Mouse (Mus musculus) intestine, embryonic 15.5 days (tissue): ENCODE results near the gene Klc2. TPM values are rescaled to one million over a fixed set of nuclear protein-coding genes. Genes with fewer than 3 reads are reported as not detected.

ENCODE experiments used
- ATAC-seq: fragments of 200-750 bp; cut with Nextera tagmentation; 2 replicates; pipeline ENCODE4 v1.8.0; 2017; ENCODE audit warnings: moderate TSS enrichment, moderate library complexity
- H3K27ac ChIP-seq: fragments of 300-500 bp; sonication (generic); 2 replicates; pipeline ENCODE4 v1.5.1; 2015; ENCODE audit warnings: mild to moderate bottlenecking, inconsistent platforms
- H3K27me3 ChIP-seq: fragments of 300-500 bp; sonication (generic); replicated peaks from 2 replicates; pipeline ENCODE4 v1.6.1; 2015; ENCODE audit warnings: inconsistent platforms
- H3K36me3 ChIP-seq: fragments of 300-500 bp; sonication (generic); 2 replicates; pipeline ENCODE4 v1.6.1; 2015; ENCODE audit warnings: inconsistent platforms
- H3K4me1 ChIP-seq: fragments of 300-500 bp; sonication (generic); replicated peaks from 2 replicates; pipeline ENCODE4 v1.6.1; 2015; ENCODE audit warnings: inconsistent platforms
- H3K4me2 ChIP-seq: fragments of 300-500 bp; sonication (generic); replicated peaks from 2 replicates; pipeline ENCODE4 v1.6.1; 2015; ENCODE audit warnings: mild to moderate bottlenecking, inconsistent platforms
- H3K4me3 ChIP-seq: fragments of 300-500 bp; sonication (generic); replicated peaks from 2 replicates; pipeline ENCODE4 v1.5.1; 2015; ENCODE audit warnings: inconsistent platforms
- H3K9ac ChIP-seq: fragments of 300-500 bp; sonication (generic); 2 replicates; pipeline ENCODE4 v1.6.1; 2015; ENCODE audit warnings: inconsistent platforms
- H3K9me3 ChIP-seq: fragments of 300-500 bp; sonication (generic); 2 replicates; pipeline ENCODE4 v1.6.1; 2016; ENCODE audit warnings: inconsistent platforms
- WGBS: fragments of 180-500 bp; shearing (Covaris S2); methylation state at CpG from one replicate; pipeline ENCODE4 v1.1.7; 2015; 5-methylcytosine and 5-hydroxymethylcytosine counted together
- polyA plus RNA-seq: library from polyadenylated mRNA; unstranded; fragments of >200 nt; fragmentation: Nextera tagmentation; extraction: Ambion mirVana; gene quantifications from 2 replicates; pipeline ENCODE4 v1.2.1, GENCODE M21; 2015

The Klc2 gene
- polyA plus RNA-seq, 1 experiment from 2014 or later: 16.6 TPM

DNA sequence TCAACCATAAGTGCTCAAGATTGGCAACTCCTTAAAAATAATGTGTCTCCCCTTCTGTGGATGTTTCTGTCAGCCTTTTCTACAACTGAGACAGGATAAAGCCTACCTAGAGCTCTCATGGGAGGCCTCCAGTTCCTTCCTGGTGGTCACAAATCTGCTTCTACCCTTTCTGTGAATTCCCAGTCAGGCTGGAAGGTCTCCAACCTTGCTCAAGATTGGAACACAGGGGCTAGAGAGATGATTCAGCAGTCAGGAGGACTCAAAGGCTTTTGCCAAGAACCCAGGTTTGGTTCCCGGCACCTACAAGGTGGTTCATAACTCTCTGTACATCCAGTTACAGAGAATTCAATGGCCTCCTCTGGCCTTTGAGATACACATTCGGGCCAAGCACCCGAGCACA, 4.9 kb upstream of the Klc2 start:
- peaks cover 7% of the 10 kb centered on the region for H3K4me1 ChIP-seq
- no peaks in the 10 kb centered on the region for H3K9me3 ChIP-seq
- H3K4me2 ChIP-seq: no peak overlapping the region
- no peak overlapping the region for H3K9ac ChIP-seq
- no peak overlapping the region for H3K4me3 ChIP-seq
- no peaks in the 10 kb centered on the region for H3K36me3 ChIP-seq
- no peaks in the 10 kb centered on the region for H3K27me3 ChIP-seq
- no peak for ATAC-seq
- no peak overlapping the region for H3K27ac ChIP-seq
- WGBS: 82% methylated on average over 3 of the region's 3 CpGs

DNA sequence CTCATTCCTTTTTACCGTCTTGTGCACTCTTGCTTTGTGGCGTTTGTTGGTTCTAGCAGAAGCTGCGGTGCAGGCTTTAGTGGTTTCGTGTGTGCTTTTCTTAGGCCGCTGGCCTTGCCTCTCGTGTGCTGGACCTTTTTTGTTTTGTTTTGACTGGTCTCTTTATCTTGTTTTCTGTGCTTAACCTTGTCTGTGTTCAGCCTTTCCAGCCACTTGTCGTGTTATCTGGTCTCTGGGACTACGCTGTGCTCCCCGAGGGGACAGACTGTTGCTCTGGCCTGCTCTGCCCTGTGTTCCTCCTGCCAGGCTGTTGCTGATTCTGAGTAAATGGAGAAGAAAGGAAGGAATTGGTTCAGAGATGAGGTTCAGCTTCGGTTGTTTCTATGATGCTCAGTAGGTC, 4.1 kb upstream of the Klc2 start:
- H3K27ac ChIP-seq: no peak overlapping the region
- H3K4me3 ChIP-seq: no peak overlapping the region
- peaks cover 7% of the 10 kb centered on the region for H3K4me1 ChIP-seq
- 75% methylated on average over 10 of the region's 10 CpGs for WGBS
- H3K27me3 ChIP-seq: no peaks in the 10 kb centered on the region
- no peaks in the 10 kb centered on the region for H3K36me3 ChIP-seq
- no peak overlapping the region for H3K4me2 ChIP-seq
- no peak for ATAC-seq
- no peak overlapping the region for H3K9ac ChIP-seq
- no peaks in the 10 kb centered on the region for H3K9me3 ChIP-seq

- ATAC-seq: peak; percentile 95
- H3K9ac ChIP-seq: peak overlapping the region; percentile 75
- H3K4me3 ChIP-seq: peak overlapping the region; percentile 88
- H3K27ac ChIP-seq: peak overlapping the region; percentile 88
- no peaks in the 10 kb centered on the region for H3K27me3 ChIP-seq
- H3K4me1 ChIP-seq: peaks cover 14% of the 10 kb centered on the region
- peak overlapping the region; percentile 72 for H3K4me2 ChIP-seq
- WGBS: under 1% methylated on average over 79 of the region's 83 CpGs
- no peaks in the 10 kb centered on the region for H3K9me3 ChIP-seq
- H3K36me3 ChIP-seq: no peaks in the 10 kb centered on the region
These were observed 621 bp downstream of the Klc2 start for GRCm38 (mm10) chr19:5117494-5118383.

GRCm38 (mm10) chr19:5113783-5114182, 4.6 kb downstream of the Klc2 start:
- no peak overlapping the region for H3K9ac ChIP-seq
- peaks cover 20% of the 10 kb centered on the region for H3K36me3 ChIP-seq
- no peak for ATAC-seq
- H3K9me3 ChIP-seq: no peaks in the 10 kb centered on the region
- WGBS: 93% methylated on average over 7 of the region's 7 CpGs
- peaks cover 17% of the 10 kb centered on the region for H3K4me1 ChIP-seq
- no peak overlapping the region for H3K4me2 ChIP-seq
- no peak overlapping the region for H3K27ac ChIP-seq
- H3K4me3 ChIP-seq: no peak overlapping the region
- no peaks in the 10 kb centered on the region for H3K27me3 ChIP-seq

DNA sequence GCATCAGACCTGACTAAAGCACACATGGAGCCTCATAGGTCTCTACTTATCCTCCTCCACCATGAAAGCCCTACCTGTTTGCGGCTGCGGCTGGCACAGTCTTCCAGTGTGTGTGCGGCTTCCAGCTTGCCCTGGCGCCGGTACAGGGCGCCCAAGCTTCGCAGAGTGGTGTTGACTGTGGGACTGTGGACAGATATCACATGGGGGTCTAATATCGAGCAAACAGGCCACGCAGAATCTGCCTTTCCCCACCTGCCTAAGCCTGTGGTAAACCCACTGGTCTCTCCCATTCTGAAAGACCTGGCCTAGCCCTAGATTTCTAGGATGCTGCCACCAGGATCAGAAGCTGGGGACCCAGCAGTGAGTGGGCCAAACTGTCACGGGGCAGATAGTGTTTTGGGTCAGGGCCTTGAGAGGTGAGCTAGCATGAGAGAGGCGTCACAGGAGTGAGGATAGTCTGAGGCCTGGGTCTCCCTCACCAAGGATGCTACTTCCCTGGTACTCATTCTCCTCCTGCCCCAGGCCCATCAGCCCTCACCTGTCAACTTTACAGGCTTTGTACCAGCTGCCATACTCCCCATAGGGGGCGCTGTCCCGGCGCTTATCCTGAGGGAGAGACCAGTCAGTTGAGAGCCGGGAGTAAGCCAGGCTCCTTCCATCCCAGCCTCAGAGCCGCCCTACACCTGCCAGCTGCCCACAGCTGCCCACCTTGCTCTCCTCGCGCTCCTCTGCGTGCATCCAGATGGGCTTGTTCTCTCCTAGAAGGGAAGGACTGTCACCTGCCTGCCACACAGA, 8.5 kb downstream of the Klc2 start:
- Histone ChIP-seq H3K9ac (no peak overlapping the region), H3K27ac (no peak overlapping the region)
- ATAC-seq: no peak

DNA sequence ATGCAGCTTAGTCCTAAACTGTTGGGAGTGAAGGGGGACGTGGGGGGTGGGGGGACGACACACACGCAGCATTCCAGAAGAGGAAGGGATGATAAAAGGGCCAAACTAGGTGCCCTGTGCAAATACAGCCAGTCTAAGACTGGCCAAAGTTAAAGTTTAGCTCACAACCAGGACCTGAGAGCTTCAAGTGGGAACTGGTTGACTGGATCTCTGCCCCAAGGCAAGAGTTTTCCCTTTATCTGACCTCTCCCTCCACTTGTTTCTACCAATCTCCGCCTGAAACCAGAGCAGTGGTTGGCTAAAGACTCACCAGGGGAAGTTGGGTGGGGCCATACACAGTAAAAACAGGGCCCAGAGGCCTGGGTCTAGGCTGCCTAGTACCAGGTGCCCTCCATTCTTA, 9.7 kb downstream of the Klc2 start:
- H3K27me3 ChIP-seq: no peaks in the 10 kb centered on the region
- peaks cover 19% of the 10 kb centered on the region for H3K4me1 ChIP-seq
- H3K4me2 ChIP-seq: peak overlapping the region; percentile 5; the same call in 1 of the 2 replicates
- no peaks in the 10 kb centered on the region for H3K9me3 ChIP-seq
- 38% methylated on average over 4 of the region's 4 CpGs for WGBS
- no peak for ATAC-seq
- H3K27ac ChIP-seq: peak overlapping the region; percentile 29
- H3K9ac ChIP-seq: peak overlapping the region; percentile 4; the same call in 1 of the 2 replicates
- peaks cover 33% of the 10 kb centered on the region for H3K36me3 ChIP-seq
- no peak overlapping the region for H3K4me3 ChIP-seq

More for the DNA sequence above, 8.5 kb downstream of the Klc2 start:
- Histone ChIP-seq H3K36me3 (peaks cover 22% of the 10 kb centered on the region), H3K4me2 (no peak overlapping the region), H3K27me3 (no peaks in the 10 kb centered on the region), H3K9me3 (no peaks in the 10 kb centered on the region), H3K4me3 (no peak overlapping the region), H3K4me1 (peaks cover 19% of the 10 kb centered on the region)
- 73% methylated on average over 19 of the region's 19 CpGs for WGBS

DNA sequence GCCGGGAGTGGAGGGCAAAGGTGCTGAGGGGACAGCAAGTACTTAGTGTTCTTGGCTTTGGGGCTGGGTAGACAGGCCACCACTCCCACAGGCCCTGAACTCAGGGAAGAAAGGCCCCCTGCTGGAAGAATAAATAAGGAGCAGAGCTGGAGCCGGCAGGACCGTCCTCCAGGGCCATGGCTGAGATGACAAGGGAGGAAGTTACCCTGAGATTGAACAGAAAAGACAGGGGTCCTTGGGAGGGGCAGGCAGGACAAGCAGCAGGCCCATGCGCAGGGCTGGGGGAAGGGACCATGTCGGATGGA, 10.1 kb downstream of the Klc2 start:
- Histone ChIP-seq H3K4me3 (no peak overlapping the region), H3K4me2 (no peak overlapping the region; the same call in 1 of the 2 replicates), H3K9ac (peak overlapping the region; percentile 4; the same call in 1 of the 2 replicates), H3K9me3 (no peaks in the 10 kb centered on the region), H3K27me3 (no peaks in the 10 kb centered on the region), H3K36me3 (peaks cover 36% of the 10 kb centered on the region), H3K4me1 (peaks cover 19% of the 10 kb centered on the region), H3K27ac (peak overlapping the region; percentile 29)
- 15% methylated on average over 5 of the region's 5 CpGs for WGBS
- peak; percentile 44 for ATAC-seq

DNA sequence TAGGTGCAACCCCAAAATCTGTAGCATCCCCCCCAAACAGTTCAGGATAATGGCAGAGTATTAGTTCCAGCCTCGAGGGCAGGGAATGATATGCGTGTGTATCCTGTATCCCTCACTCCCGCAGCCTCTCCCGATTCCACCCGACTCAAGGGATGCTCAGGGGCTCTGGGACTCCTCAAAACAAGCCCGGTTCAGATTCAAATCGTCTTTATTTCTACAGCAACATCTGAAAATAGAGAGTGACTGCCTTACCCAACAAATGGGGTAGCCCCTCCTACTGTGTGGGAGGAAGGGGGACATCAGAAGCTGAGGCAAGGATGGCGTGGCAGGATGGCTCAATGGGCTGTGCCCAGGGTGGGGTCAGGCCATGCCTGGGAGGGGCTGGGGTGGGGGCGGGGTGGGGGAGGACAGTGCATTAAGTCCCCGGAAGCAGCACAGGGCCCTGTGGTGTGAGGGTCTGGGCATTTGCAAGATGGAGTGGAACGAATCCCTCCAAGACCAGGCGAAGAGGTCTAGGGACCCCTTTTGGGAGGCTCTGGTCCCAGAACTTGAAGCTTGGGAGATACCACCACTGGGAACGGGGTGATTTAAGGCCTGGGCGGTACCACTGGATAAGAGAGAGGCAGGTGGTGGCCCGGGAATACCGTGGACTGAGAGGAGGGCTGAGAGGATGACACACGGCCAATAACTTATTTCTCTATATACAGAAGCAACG, 10.6 kb downstream of the Klc2 start:
- Histone ChIP-seq H3K4me3 (no peak overlapping the region; the same call in 1 of the 2 replicates), H3K4me2 (peak overlapping the region; percentile 85), H3K9me3 (no peaks in the 10 kb centered on the region), H3K36me3 (peaks cover 41% of the 10 kb centered on the region), H3K4me1 (peaks cover 19% of the 10 kb centered on the region), H3K27ac (peak overlapping the region; percentile 29; the same call in 1 of the 2 replicates), H3K27me3 (no peaks in the 10 kb centered on the region), H3K9ac (peak overlapping the region; percentile 4; the same call in 1 of the 2 replicates)
- 64% methylated on average over 18 of the region's 18 CpGs for WGBS
- peak; percentile 9; the same call in 1 of the 2 replicates for ATAC-seq

GRCm38 (mm10) chr19:5106731-5107191, 11.6 kb downstream of the Klc2 start, which contains the start of gene Rab1b:
Rab1b (minus strand) TSS chr19:5107072.
- H3K27ac ChIP-seq: peak within 1 kb of the TSS; percentile 96
- H3K4me3 ChIP-seq: peak within 1 kb of the TSS; percentile 65
- under 1% methylated on average over 46 of the region's 46 CpGs for WGBS
- peak; percentile 94 for ATAC-seq
- peak within 1 kb of the TSS; percentile 85 for H3K4me2 ChIP-seq
- peaks cover 48% of the 10 kb centered on the region for H3K36me3 ChIP-seq
- H3K4me1 ChIP-seq: peaks cover 19% of the 10 kb centered on the region
- peak within 1 kb of the TSS; percentile 64 for H3K9ac ChIP-seq
- no peaks in the 10 kb centered on the region for H3K27me3 ChIP-seq
- no peaks in the 10 kb centered on the region for H3K9me3 ChIP-seq

GRCm38 (mm10) chr19:5106074-5106473, 12.3 kb downstream of the Klc2 start:
- Histone ChIP-seq H3K27ac (peak overlapping the region; percentile 96), H3K9me3 (no peaks in the 10 kb centered on the region), H3K4me1 (peaks cover 19% of the 10 kb centered on the region), H3K4me2 (peak overlapping the region; percentile 85), H3K27me3 (no peaks in the 10 kb centered on the region), H3K4me3 (peak overlapping the region; percentile 65), H3K9ac (peak overlapping the region; percentile 64), H3K36me3 (peaks cover 49% of the 10 kb centered on the region)
- 5% methylated on average over 9 of the region's 9 CpGs for WGBS
- ATAC-seq: 0 out of 2 replicates have a peak, but pooled peaks have one; percentile 3

GRCm38 (mm10) chr19:5098363-5099143, 19.8 kb downstream of the Klc2 start, which contains the start of gene Cnih2:
Cnih2 (minus strand) TSS chr19:5098521.
- Histone ChIP-seq H3K4me3 (peak within 1 kb of the TSS; percentile 58), H3K27ac (no peak within 1 kb of the TSS)
- 5% methylated on average over 38 of the region's 48 CpGs for WGBS

More at GRCm38 (mm10) chr19:5098363-5099143, 19.8 kb downstream of the Klc2 start, which contains the start of gene Cnih2:
- ATAC-seq: peak; percentile 73
- Histone ChIP-seq H3K4me1 (peaks cover 36% of the 10 kb centered on the region), H3K27me3 (no peaks in the 10 kb centered on the region), H3K4me2 (peak within 1 kb of the TSS; percentile 100), H3K36me3 (peaks cover 37% of the 10 kb centered on the region), H3K9ac (peak within 1 kb of the TSS; percentile 75), H3K9me3 (no peaks in the 10 kb centered on the region)
